Mouse (Mus musculus) limb, embryonic 10.5 days (tissue): Measurements from ENCODE around the gene Nrtn. TPM values are rescaled to one million over a fixed set of nuclear protein-coding genes. Genes with fewer than 3 reads are reported as not detected.

Experiments used
- DNase-seq: peaks from one replicate; pipeline ENCODE4 v3.0.0-alpha.2; 2017; ENCODE audit warnings: low spot score
- H3K27ac ChIP-seq: fragments of 300-500 bp; sonication (generic); 2 replicates; pipeline ENCODE4 v1.5.1; 2016; ENCODE audit warnings: mild to moderate bottlenecking
- H3K27me3 ChIP-seq: fragments of 300-500 bp; sonication (generic); 2 replicates; pipeline ENCODE4 v1.6.1; 2016; ENCODE audit warnings: low read depth, mild to moderate bottlenecking; ENCODE audit not compliant: poor library complexity, severe bottlenecking
- H3K36me3 ChIP-seq: fragments of 300-500 bp; sonication (generic); 2 replicates; pipeline ENCODE4 v1.6.1; 2016; ENCODE audit warnings: mild to moderate bottlenecking, moderate library complexity
- H3K4me1 ChIP-seq: fragments of 300-500 bp; sonication (generic); 2 replicates; pipeline ENCODE4 v1.6.1; 2016
- H3K4me3 ChIP-seq: fragments of 300-500 bp; sonication (generic); 2 replicates; pipeline ENCODE4 v1.5.1; 2016; ENCODE audit warnings: mild to moderate bottlenecking, moderate library complexity
- H3K9me3 ChIP-seq: fragments of 300-500 bp; sonication (generic); replicated peaks from 2 replicates; pipeline ENCODE4 v1.6.1; 2016; ENCODE audit warnings: mild to moderate bottlenecking
- WGBS: fragments of 180-500 bp; shearing (Covaris S2); methylation state at CpG from one replicate; pipeline ENCODE4 v1.1.7; 2016; 5-methylcytosine and 5-hydroxymethylcytosine counted together
- polyA plus RNA-seq: library from polyadenylated mRNA; unstranded; fragments of >200 nt; fragmentation: Nextera tagmentation; extraction: Ambion mirVana; gene quantifications from 2 replicates; pipeline ENCODE4 v1.2.1, GENCODE M21; 2016

Nrtn gene
- polyA plus RNA-seq, 1 experiment from 2014 or later = 12.7 TPM

GRCm38 (mm10) chr17:56769950-56770349 lies 12.6 kb upstream of the Nrtn start, which contains the start of gene Prr22:
Gene Prr22 (plus strand): TSS chr17:56770250.
- no peak within 1 kb of the TSS for H3K4me3 ChIP-seq
- DNase-seq = no peak
- H3K27me3 ChIP-seq = no peaks in the 10 kb centered on the region
- H3K9me3 ChIP-seq = no peaks in the 10 kb centered on the region
- H3K4me1 ChIP-seq = peaks cover 16% of the 10 kb centered on the region
- WGBS = 90% methylated on average over 5 of the region's 5 CpGs
- peaks cover 57% of the 10 kb centered on the region for H3K36me3 ChIP-seq
- no peak within 1 kb of the TSS for H3K27ac ChIP-seq

DNA sequence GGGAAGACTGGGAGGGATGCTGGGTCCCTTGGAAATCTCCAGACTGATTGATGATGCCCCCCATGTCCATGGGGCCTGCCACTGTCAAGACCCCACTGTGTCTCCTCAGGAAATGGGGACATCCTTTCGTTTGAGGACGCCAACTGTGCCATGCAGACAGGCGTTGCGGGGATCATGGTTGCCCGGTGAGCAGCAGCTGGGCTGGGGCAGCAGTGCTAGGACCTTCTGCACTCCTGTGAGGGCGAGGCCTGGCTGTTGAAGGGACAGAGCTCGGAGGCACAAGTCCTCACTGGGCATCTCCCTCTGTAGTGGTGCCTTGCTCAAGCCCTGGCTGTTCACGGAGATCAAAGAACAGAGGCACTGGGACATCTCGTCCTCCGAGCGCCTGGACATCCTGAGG lies 11.6 kb upstream of the Nrtn start:
- no peak for DNase-seq
- Histone ChIP-seq H3K36me3 (peaks cover 57% of the 10 kb centered on the region), H3K4me3 (no peak overlapping the region), H3K27me3 (no peaks in the 10 kb centered on the region), H3K4me1 (peaks cover 19% of the 10 kb centered on the region), H3K9me3 (no peaks in the 10 kb centered on the region), H3K27ac (no peak overlapping the region)
- 94% methylated on average over 11 of the region's 11 CpGs for WGBS

GRCm38 (mm10) chr17:56767531-56768135 lies 10.3 kb upstream of the Nrtn start:
- Histone ChIP-seq H3K27ac (no peak overlapping the region), H3K4me1 (peaks cover 27% of the 10 kb centered on the region), H3K9me3 (no peaks in the 10 kb centered on the region), H3K27me3 (no peaks in the 10 kb centered on the region), H3K36me3 (peaks cover 57% of the 10 kb centered on the region), H3K4me3 (no peak overlapping the region)
- DNase-seq = no peak
- 95% methylated on average over 29 of the region's 29 CpGs for WGBS

GRCm38 (mm10) chr17:56766631-56767405 lies 9.5 kb upstream of the Nrtn start:
- WGBS = 94% methylated on average over 27 of the region's 27 CpGs
- no peaks in the 10 kb centered on the region for H3K9me3 ChIP-seq
- no peak overlapping the region for H3K27ac ChIP-seq
- H3K36me3 ChIP-seq = peaks cover 55% of the 10 kb centered on the region
- H3K4me3 ChIP-seq = no peak overlapping the region
- peaks cover 35% of the 10 kb centered on the region for H3K4me1 ChIP-seq
- no peak for DNase-seq
- H3K27me3 ChIP-seq = no peaks in the 10 kb centered on the region

DNA sequence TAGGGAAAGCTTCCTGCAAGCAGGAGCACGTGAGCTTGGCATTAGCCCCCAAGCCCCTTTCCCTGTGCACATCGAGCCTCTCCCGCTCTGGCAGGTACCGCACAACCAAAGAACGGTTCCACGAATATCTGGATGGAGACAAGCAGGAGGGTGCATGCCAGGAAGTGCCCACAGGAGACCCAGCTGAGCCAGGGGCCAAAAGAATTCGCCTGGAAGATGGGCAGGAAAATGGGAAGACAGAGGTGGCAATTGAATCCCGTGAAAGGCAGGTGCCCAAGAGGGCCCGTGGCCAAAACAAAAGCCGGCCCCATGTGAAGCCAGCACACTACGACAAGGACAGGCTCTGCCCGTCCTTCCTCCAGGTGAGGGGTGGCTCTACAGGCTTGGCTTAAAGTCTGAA lies 8.1 kb upstream of the Nrtn start:
- Histone ChIP-seq H3K27ac (peak overlapping the region; percentile 96), H3K27me3 (no peaks in the 10 kb centered on the region), H3K36me3 (peaks cover 41% of the 10 kb centered on the region), H3K9me3 (no peaks in the 10 kb centered on the region), H3K4me3 (peak overlapping the region; percentile 89), H3K4me1 (peaks cover 49% of the 10 kb centered on the region)
- DNase-seq = no peak
- WGBS = 51% methylated on average over 12 of the region's 12 CpGs

- peak within 1 kb of the TSS; percentile 89 for H3K4me3 ChIP-seq
- H3K27me3 ChIP-seq = no peaks in the 10 kb centered on the region
- DNase-seq = peak; percentile 90
- H3K36me3 ChIP-seq = peaks cover 34% of the 10 kb centered on the region
- H3K27ac ChIP-seq = peak within 1 kb of the TSS; percentile 96
- peaks cover 56% of the 10 kb centered on the region for H3K4me1 ChIP-seq
- 2% methylated on average over 58 of the region's 58 CpGs for whole genome bisulfite sequencing
- H3K9me3 ChIP-seq = no peaks in the 10 kb centered on the region
Measured at GRCm38 (mm10) chr17:56764474-56765354, 7.4 kb upstream of the Nrtn start, which contains the start of gene Dus3l. Gene Dus3l (plus strand): TSS chr17:56764757.

- Histone ChIP-seq H3K27ac (peak overlapping the region; percentile 85; the same call in 1 of the 2 replicates), H3K4me3 (peak overlapping the region; percentile 89), H3K27me3 (no peaks in the 10 kb centered on the region), H3K4me1 (peaks cover 65% of the 10 kb centered on the region), H3K9me3 (no peaks in the 10 kb centered on the region), H3K36me3 (peaks cover 25% of the 10 kb centered on the region)
- no peak for DNase-seq
- 76% methylated on average over 8 of the region's 8 CpGs for WGBS
Measured at GRCm38 (mm10) chr17:56763741-56764250, 6.5 kb upstream of the Nrtn start.

DNA sequence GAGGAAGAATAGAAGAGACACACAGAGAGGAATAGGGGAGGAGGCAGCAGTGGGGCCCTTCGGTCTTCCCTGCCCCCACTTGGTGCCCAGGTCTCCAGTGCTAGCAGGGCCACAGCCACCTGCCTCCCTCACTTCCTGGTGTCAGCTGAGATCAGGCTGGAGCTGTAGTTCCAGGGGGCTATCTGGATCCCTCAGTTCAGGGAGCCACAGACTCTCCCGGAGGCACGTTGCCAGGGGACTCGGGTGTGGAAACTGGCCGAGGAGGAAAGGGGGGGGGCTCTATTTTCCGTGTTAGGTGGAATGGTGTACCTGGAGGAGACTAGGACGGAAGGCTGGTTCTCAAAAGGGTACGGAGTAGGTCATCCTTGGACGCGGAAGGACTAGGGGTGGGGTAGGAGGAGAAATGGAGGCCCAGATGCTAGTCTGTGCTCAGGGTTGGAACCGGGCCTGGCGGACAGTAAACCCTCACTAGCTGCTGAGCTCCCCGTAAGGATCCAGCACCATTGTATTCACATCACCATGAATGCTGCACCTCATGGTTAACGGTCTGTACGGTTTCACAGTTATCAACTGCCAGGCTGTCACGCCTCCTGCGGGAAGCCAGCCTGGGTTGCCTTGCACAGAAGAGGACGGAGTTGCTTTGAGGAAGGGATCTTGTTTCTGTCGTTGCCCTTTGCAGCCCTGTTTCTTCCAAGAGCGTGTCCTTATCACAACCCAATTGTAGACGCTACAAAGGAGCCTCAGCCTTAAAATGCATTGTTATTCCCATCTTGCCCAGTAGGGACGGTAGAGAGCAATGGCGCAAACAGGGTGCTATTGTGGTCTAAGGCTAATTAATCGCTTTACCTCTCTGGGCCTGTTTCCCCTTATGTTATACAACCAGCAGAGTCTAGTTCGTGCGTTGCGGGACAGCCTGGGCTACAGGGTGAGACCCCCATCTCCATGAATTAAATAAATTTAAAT lies 5.7 kb upstream of the Nrtn start:
- H3K9me3 ChIP-seq = no peaks in the 10 kb centered on the region
- WGBS = 55% methylated on average over 27 of the region's 27 CpGs
- no peak for DNase-seq
- H3K36me3 ChIP-seq = peaks cover 17% of the 10 kb centered on the region
- H3K4me1 ChIP-seq = peaks cover 73% of the 10 kb centered on the region
- peak overlapping the region; percentile 56 for H3K4me3 ChIP-seq
- H3K27ac ChIP-seq = peak overlapping the region; percentile 85
- 0 out of 2 replicates have a peak, but pooled peaks cover 2% of the 10 kb centered on the region for H3K27me3 ChIP-seq

GRCm38 (mm10) chr17:56761991-56762410 lies 4.7 kb upstream of the Nrtn start:
- no peaks in the 10 kb centered on the region for H3K9me3 ChIP-seq
- H3K27me3 ChIP-seq = peaks cover 13% of the 10 kb centered on the region
- H3K4me1 ChIP-seq = peaks cover 82% of the 10 kb centered on the region
- H3K36me3 ChIP-seq = peaks cover 7% of the 10 kb centered on the region
- 0% methylated on average over 25 of the region's 28 CpGs for whole genome bisulfite sequencing
- peak; percentile 95 for DNase-seq
- peak overlapping the region; percentile 85 for H3K27ac ChIP-seq
- H3K4me3 ChIP-seq = peak overlapping the region; percentile 56

GRCm38 (mm10) chr17:56761077-56761476 lies 3.7 kb upstream of the Nrtn start:
- Histone ChIP-seq H3K9me3 (no peaks in the 10 kb centered on the region), H3K36me3 (no peaks in the 10 kb centered on the region), H3K4me3 (no peak overlapping the region), H3K27ac (peak overlapping the region; percentile 85), H3K27me3 (peaks cover 22% of the 10 kb centered on the region), H3K4me1 (peaks cover 83% of the 10 kb centered on the region)
- WGBS = 66% methylated on average over 3 of the region's 3 CpGs
- no peak for DNase-seq

GRCm38 (mm10) chr17:56759261-56759660 lies 1.9 kb upstream of the Nrtn start:
- 29% methylated on average over 7 of the region's 7 CpGs for WGBS
- Histone ChIP-seq H3K36me3 (no peaks in the 10 kb centered on the region), H3K27ac (peak overlapping the region; percentile 43), H3K4me3 (peak overlapping the region; percentile 16), H3K27me3 (peaks cover 40% of the 10 kb centered on the region), H3K4me1 (peaks cover 86% of the 10 kb centered on the region), H3K9me3 (no peaks in the 10 kb centered on the region)
- DNase-seq = peak; percentile 87
